Mouse (Mus musculus): ENCODE data around the gene Tdrd12.
"Not testable (repeated sequence)": the region's sequence is repeated elsewhere in the genome, so short reads cannot be mapped to it uniquely, and the experiment has no call there.

Tdrd12 gene

GRCm38 (mm10) chr7:35555224-35556204 lies 18.0 kb upstream of the Tdrd12 start:
- peak; percentile 82 to 86 for DNase-seq

- DNase-seq = peak; percentile 36 to 39
Measured at GRCm38 (mm10) chr7:35554605-35555175, 17.1 kb upstream of the Tdrd12 start.

GRCm38 (mm10) chr7:35553751-35554604 lies 16.4 kb upstream of the Tdrd12 start:
- peak; percentile 33 to 34 for DNase-seq

- DNase-seq = peak; percentile 52 to 60
Measured at GRCm38 (mm10) chr7:35545881-35546280, 8.3 kb upstream of the Tdrd12 start.

- DNase-seq = no peak
Measured at GRCm38 (mm10) chr7:35535750-35536512, 1.6 kb downstream of the Tdrd12 start.

- not testable (repeated sequence) for DNase-seq
Measured at GRCm38 (mm10) chr7:35530544-35530943, 7.0 kb downstream of the Tdrd12 start.

GRCm38 (mm10) chr7:35530026-35530425 lies 7.5 kb downstream of the Tdrd12 start:
- no peak for DNase-seq

- no peak for DNase-seq
Measured at GRCm38 (mm10) chr7:35526795-35527194, 10.8 kb downstream of the Tdrd12 start.

- no peak for DNase-seq
Measured at GRCm38 (mm10) chr7:35501995-35502394, 35.5 kb downstream of the Tdrd12 start.

- no peak for DNase-seq
Measured at GRCm38 (mm10) chr7:35497516-35497915, 40.0 kb downstream of the Tdrd12 start.

GRCm38 (mm10) chr7:35491005-35491404 lies 46.5 kb downstream of the Tdrd12 start:
- no peak for DNase-seq

GRCm38 (mm10) chr7:35490186-35490585 lies 47.4 kb downstream of the Tdrd12 start:
- DNase-seq = no peak

GRCm38 (mm10) chr7:35486553-35486952 lies 51.0 kb downstream of the Tdrd12 start:
- DNase-seq = no peak

GRCm38 (mm10) chr7:35485126-35485525 lies 52.4 kb downstream of the Tdrd12 start:
- no peak for DNase-seq

- DNase-seq = no peak
Measured at GRCm38 (mm10) chr7:35476457-35476856, 61.1 kb downstream of the Tdrd12 start.

GRCm38 (mm10) chr7:35470794-35471193 lies 66.8 kb downstream of the Tdrd12 start:
- no peak for DNase-seq

- no peak for DNase-seq
Measured at GRCm38 (mm10) chr7:35467856-35468255, 69.7 kb downstream of the Tdrd12 start.

GRCm38 (mm10) chr7:35465027-35465426 lies 72.5 kb downstream of the Tdrd12 start:
- no peak for DNase-seq

GRCm38 (mm10) chr7:35460971-35461370 lies 76.6 kb downstream of the Tdrd12 start:
- no peak for DNase-seq

GRCm38 (mm10) chr7:35456091-35456814 lies 81.3 kb downstream of the Tdrd12 start:
- DNase-seq = no peak

- DNase-seq = no peak
Measured at GRCm38 (mm10) chr7:35448867-35449266, 88.7 kb downstream of the Tdrd12 start.

Measured in cerebellum, postnatal 36 days (tissue).